Mouse (Mus musculus) layer of hippocampus, adult 9-10 months (tissue): ENCODE measurements around the gene Triobp.
A peak's percentile ranks its signal among the peaks of the same experiment; 100 is the strongest.
"Not testable (repeated sequence)": the region's sequence is repeated elsewhere in the genome, so short reads cannot be mapped to it uniquely, and the experiment has no call there.

Experiments used
- DNase-seq: peaks from one replicate; pipeline ENCODE4 v3.0.0; 2022; ENCODE audit warnings: low spot score

Triobp gene

GRCm38 (mm10) chr15:79001559-79001958 is 54.0 kb downstream of the Triobp start:
- DNase-seq = no peak

GRCm38 (mm10) chr15:79002036-79002435 is 54.5 kb downstream of the Triobp start:
- no peak for DNase-seq

DNA sequence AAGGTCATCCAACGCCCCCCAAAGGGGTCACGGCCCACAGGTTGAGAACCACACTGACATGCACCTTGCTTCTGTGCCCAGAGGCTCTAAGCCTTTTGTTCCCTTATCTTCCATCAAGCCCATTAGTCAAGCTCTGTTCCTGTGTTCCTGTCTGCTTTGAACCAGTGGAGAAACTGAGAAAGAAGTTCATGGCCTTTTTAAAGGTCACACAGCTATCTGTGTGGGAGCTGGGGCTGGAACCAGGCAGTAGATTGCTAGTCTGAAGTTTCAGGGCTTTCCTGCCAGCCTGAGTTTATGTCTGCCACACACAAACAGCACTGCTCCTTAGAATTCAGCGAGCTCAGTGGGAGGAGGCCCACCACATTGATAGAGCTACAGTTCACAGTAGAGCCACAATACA is 55.6 kb downstream of the Triobp start:
- DNase-seq = no peak

- DNase-seq = no peak
Measured at GRCm38 (mm10) chr15:79005581-79005980, 58.1 kb downstream of the Triobp start.

DNA sequence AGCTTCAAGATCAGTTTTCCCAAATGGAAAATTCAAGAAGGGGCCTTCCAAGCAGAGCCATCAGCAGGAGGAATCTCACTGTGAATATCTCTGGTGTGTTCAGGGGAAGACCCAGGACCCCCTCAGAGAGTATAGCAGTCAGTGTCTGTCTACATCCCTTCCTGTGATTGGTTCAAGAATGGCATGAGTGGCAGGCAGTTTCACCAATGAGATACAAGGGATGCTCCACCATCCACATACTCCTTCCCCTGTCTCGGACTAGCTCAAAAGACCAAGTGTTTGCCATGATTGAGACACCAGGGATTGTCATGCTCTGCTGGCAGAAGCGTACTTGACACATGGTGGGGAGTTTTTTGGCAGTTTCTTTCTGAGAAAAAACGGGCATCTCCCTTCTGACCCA is 59.1 kb downstream of the Triobp start:
- no peak for DNase-seq

DNA sequence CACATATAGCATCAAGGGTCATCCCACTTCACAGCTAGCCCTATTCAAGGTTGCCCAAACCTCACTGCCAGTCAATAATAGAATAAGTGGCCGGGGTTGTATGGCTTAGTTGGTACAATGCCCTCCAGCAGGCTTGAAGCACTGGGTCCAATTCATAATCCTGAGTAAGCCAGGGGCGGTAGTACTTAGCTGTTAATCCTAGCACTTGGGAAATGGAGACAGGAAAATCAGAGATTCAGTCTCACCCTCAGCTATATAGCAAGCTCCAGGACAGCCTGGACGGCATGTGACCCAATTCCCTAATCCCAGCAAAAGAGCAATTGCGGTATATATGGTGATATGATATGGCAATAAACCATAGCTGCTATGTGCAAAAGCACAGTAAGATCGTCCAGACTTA is 59.5 kb downstream of the Triobp start:
- no peak for DNase-seq

GRCm38 (mm10) chr15:79007836-79008235 is 60.3 kb downstream of the Triobp start:
- not testable (repeated sequence) for DNase-seq

GRCm38 (mm10) chr15:79009734-79010133 is 62.2 kb downstream of the Triobp start:
- no peak for DNase-seq

DNA sequence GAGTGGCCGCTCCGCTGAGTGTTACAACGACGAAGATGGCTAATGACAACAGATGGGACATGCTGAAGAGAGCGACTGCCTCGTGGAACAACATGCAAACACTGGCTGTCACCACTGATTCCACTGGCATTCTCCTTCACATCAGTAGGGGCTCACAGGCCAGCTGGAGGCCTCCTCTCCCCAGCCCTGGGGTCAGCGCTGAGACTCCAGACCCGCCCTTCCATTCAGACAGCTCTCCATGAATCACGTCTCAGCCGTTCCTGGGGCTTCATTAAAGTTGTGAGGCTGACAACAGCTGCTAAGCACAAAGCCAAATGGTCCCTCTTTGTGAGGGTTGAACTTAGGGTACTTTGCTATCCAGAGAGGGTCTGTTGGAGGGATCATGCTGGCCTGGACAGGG is 64.0 kb downstream of the Triobp start:
- no peak for DNase-seq

GRCm38 (mm10) chr15:79013382-79013781 is 65.9 kb downstream of the Triobp start:
- DNase-seq = no peak

DNA sequence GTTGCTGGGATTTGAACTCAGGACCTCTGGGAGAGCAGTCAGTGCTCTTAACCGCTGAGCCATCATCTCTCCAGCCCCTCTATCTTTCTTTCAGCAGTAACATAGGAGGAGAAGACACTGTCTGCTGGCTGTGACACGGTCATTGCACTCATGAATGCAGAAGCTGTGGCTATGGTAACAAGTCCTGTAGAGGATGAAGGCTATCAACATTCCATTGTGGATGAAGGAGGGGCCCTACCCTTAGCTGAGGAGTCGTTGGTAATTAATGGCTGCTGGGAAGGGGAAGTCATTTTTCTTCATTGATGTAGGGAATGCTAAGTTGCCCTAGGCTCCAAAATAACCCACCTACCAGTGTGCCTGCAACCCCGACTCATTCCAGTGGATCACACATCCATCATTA is 70.7 kb downstream of the Triobp start:
- no peak for DNase-seq

DNA sequence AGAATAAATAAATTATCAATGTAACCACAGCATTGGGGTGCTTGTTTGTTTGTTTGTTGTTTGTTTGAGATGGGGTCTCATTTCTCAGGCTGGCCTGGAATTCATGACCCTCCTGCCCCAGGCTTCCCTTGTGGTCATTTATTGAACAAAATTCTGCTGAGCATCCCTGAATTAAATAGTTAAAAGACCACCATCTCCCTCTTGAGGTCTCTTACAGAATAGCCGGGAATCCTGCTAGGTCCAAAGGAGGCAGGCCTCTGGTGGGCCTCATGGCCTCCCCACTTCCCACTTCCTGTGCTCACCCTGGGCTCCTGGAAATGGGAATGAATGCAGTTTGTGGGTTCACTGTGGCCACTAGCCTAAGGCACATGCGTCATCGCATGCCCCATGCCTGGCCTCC is 71.4 kb downstream of the Triobp start:
- no peak for DNase-seq

- no peak for DNase-seq
Measured at GRCm38 (mm10) chr15:79022671-79023230, 75.2 kb downstream of the Triobp start.

- no peak for DNase-seq
Measured at GRCm38 (mm10) chr15:79023366-79023765, 75.8 kb downstream of the Triobp start.

DNA sequence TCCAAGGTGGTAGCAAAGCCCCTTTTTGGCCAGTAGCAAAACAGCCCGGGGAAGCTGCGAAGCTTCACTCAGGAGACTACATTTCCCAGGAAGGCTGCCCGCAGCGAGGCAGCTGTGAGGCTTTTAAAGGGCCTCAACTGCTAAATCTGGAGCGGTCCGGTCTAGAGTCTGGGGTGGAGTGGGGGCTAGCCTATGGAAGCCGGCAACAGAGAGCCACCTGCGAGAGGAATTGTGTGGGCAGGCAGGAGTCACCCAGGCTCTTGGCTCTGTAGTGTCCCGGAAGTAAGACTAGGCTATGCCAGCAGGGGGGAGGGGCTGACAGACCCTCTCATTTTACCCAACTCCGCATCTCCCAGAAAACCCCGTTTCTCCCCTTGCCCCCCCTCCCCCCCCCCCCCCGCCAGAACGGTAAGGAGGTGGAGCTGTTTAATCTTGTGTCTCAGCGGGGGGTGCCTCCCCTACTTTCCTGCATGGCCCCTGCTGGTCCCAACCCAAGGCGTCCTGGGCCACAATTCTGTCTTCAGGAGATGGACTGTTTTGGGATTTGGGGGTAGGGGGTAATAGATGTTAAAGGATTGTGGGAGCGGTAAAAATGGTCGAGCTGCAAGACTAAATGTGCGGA is 78.3 kb downstream of the Triobp start:
- no peak for DNase-seq

DNA sequence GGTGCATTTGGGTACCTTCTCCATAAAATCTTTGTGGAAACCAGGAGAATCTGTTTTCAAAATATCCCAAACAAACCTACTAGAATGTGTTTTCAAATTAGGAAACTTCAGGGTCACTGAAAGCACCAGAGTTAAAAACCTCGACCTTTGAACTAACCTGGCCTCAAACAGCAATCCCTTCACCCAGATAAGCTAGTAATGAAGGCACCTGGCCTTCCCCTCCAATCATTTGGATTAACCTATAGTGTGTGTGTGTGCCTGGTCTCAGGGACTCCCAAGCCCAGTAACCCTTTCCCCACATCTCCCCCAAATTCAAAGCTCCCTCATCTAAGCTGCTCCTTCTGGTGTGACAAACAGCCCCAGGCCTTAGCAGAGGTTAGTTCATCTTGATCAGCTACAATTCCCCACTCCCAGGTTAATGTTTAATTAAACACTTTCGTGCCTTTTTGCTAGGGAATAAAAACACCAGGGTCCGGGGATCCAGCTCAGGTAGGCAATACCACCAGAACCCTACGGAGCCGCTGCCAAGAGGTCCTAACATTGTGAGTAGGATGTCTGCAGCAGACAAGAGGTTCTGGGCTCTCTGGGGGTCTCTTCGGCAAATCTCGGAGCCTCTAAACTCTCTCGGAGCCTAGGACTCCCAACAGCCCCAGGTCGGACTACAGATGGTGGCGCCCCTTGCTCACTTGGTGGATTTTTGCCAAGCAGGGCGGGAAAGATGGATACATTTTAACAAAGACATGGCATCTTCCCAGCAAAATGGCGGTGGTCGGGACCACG is 79.2 kb downstream of the Triobp start:
- DNase-seq = no peak

- no peak for DNase-seq
Measured at GRCm38 (mm10) chr15:79027291-79028205, 80.0 kb downstream of the Triobp start.

GRCm38 (mm10) chr15:79028237-79028738 is 80.8 kb downstream of the Triobp start, which contains the start of gene H1f0:
H1f0 (plus strand) TSS chr15:79028450.
- peak; percentile 67 for DNase-seq

GRCm38 (mm10) chr15:79028823-79029484 is 81.4 kb downstream of the Triobp start:
- no peak for DNase-seq

- DNase-seq = no peak
Measured at GRCm38 (mm10) chr15:79029519-79030241, 82.2 kb downstream of the Triobp start.
